Mouse (Mus musculus) MEL (cell line): ENCODE data around the gene Ltc4s. TPM values are rescaled to one million over a fixed set of nuclear protein-coding genes. Genes with fewer than 3 reads are reported as not detected.

Source experiments
- DNase-seq: peaks from one replicate; pipeline ENCODE4 v3.0.0; 2011; ENCODE audit warnings: low read depth, low spot score
- H3K27ac ChIP-seq: 2 replicates; pipeline ENCODE4 v1.5.1; 2012; ENCODE audit warnings: low read depth, mild to moderate bottlenecking, control low read depth, low read length, moderate library complexity; ENCODE audit not compliant: control insufficient read depth
- H3K27me3 ChIP-seq, 2 experiments: fragments of 150-350 bp in 1 of 2; sonication (generic) in 1 of 2; 2 replicates each; pipeline ENCODE4 v1.6.1; 2012; ENCODE audit warnings: low read length in 2 of 2, mild to moderate bottlenecking in 2 of 2, improper control_type of control experiment in 1 of 2, moderate library complexity in 1 of 2; ENCODE audit not compliant: insufficient read depth in 2 of 2, control insufficient read depth in 1 of 2
- H3K36me3 ChIP-seq, 2 experiments: 2 replicates each; pipeline ENCODE4 v1.6.1; 2012 to 2014; ENCODE audit warnings: low read length in 2 of 2, improper control_type of control experiment in 1 of 2, inconsistent platforms in 1 of 2, mild to moderate bottlenecking in 1 of 2; ENCODE audit not compliant: insufficient read depth in 2 of 2, control insufficient read depth in 1 of 2
- H3K4me1 ChIP-seq, 2 experiments: fragments of 150-350 bp in 1 of 2; sonication (generic) in 1 of 2; 2 replicates each; pipeline ENCODE4 v1.6.1; 2012; ENCODE audit warnings: low read length in 2 of 2, improper control_type of control experiment in 1 of 2, mild to moderate bottlenecking in 1 of 2; ENCODE audit not compliant: insufficient read depth in 2 of 2, control insufficient read depth in 1 of 2
- H3K4me3 ChIP-seq, 2 experiments: fragments of 150-350 bp in 1 of 2; sonication (generic) in 1 of 2; 2 replicates each; pipeline ENCODE4 v1.5.1; 2012; ENCODE audit warnings: low read depth in 2 of 2, low read length in 2 of 2, mild to moderate bottlenecking in 2 of 2, moderate library complexity in 2 of 2, control low read depth in 1 of 2, improper control_type of control experiment in 1 of 2; ENCODE audit not compliant: control insufficient read depth in 1 of 2, insufficient read depth in 1 of 2
- H3K79me2 ChIP-seq: 2 replicates; pipeline ENCODE4 v1.6.1; 2012; ENCODE audit warnings: mild to moderate bottlenecking, low read length, moderate library complexity; ENCODE audit not compliant: control insufficient read depth, poor library complexity, insufficient read depth
- H3K9ac ChIP-seq: 2 replicates; pipeline ENCODE4 v1.6.1; 2012; ENCODE audit warnings: low read depth, mild to moderate bottlenecking, control low read depth, low read length, moderate library complexity; ENCODE audit not compliant: control insufficient read depth, poor library complexity, severe bottlenecking
- H3K9me3 ChIP-seq: fragments of 150-350 bp; sonication (generic); replicated peaks from 2 replicates; pipeline ENCODE4 v1.6.1; 2012; ENCODE audit warnings: mild to moderate bottlenecking, low read length, improper control_type of control experiment, moderate library complexity; ENCODE audit not compliant: insufficient read depth
- BHLHE40 ChIP-seq: IDR thresholded peaks from 2 replicates; pipeline ENCODE4 v1.6.1; 2012; ENCODE audit warnings: low read depth, mild to moderate bottlenecking, inconsistent platforms, low read length, improper control_type of control experiment, borderline replicate concordance
- CHD1 ChIP-seq: IDR thresholded peaks from 2 replicates; pipeline ENCODE4 v1.6.1; 2012; ENCODE audit warnings: low read depth, mild to moderate bottlenecking, inconsistent platforms, low read length, improper control_type of control experiment
- CHD2 ChIP-seq: IDR thresholded peaks from 2 replicates; pipeline ENCODE4 v1.6.1; 2011; ENCODE audit warnings: low read length, improper control_type of control experiment
- CTCF ChIP-seq, 3 experiments: IDR thresholded peaks in 2 of 3; conservative IDR thresholded peaks in 1 of 3; 2 replicates each; pipeline ENCODE4 v1.5.1; 2011 to 2012; ENCODE audit warnings: low read length in 3 of 3, low read depth in 2 of 3, mild to moderate bottlenecking in 2 of 3, improper control_type of control experiment in 1 of 3, inconsistent platforms in 1 of 3, mixed read lengths in 1 of 3, moderate library complexity in 1 of 3; ENCODE audit not compliant: control insufficient read depth in 1 of 3, insufficient read depth in 1 of 3, poor library complexity in 1 of 3, severe bottlenecking in 1 of 3
- E2F4 ChIP-seq: IDR thresholded peaks from 2 replicates; pipeline ENCODE4 v1.6.1; 2011; ENCODE audit warnings: low read depth, low read length, improper control_type of control experiment, borderline replicate concordance
- ELF1 ChIP-seq: IDR thresholded peaks from 2 replicates; pipeline ENCODE4 v1.6.1; 2014; ENCODE audit warnings: low read depth, mild to moderate bottlenecking, inconsistent platforms, low read length, improper control_type of control experiment, moderate library complexity
- EP300 ChIP-seq, 2 experiments: IDR thresholded peaks; 2 replicates each; pipeline ENCODE4 v1.6.1; 2011; ENCODE audit warnings: improper control_type of control experiment in 2 of 2, low read length in 2 of 2, low read depth in 1 of 2, mild to moderate bottlenecking in 1 of 2
- ETS1 ChIP-seq: IDR thresholded peaks from 2 replicates; pipeline ENCODE4 v1.6.1; 2012; ENCODE audit warnings: low read depth, mild to moderate bottlenecking, inconsistent platforms, low read length, improper control_type of control experiment, moderate library complexity
- GATA1 ChIP-seq: IDR thresholded peaks from 2 replicates; pipeline ENCODE4 v1.6.1; 2011; ENCODE audit warnings: low read depth, low read length, improper control_type of control experiment
- HCFC1 ChIP-seq: IDR thresholded peaks from 2 replicates; pipeline ENCODE4 v1.6.1; 2012; ENCODE audit warnings: low read depth, mild to moderate bottlenecking, inconsistent platforms, low read length, improper control_type of control experiment, moderate library complexity
- JUND ChIP-seq: IDR thresholded peaks from 2 replicates; pipeline ENCODE4 v1.6.1; 2011; ENCODE audit warnings: low read depth, mild to moderate bottlenecking, improper control_type of control experiment, low read length
- KAT2A ChIP-seq: conservative IDR thresholded peaks from 2 replicates; pipeline ENCODE4 v1.6.1; 2012; ENCODE audit warnings: low read depth, low read length, improper control_type of control experiment, inconsistent platforms
- MAZ ChIP-seq: IDR thresholded peaks from 2 replicates; pipeline ENCODE4 v1.6.1; 2012; ENCODE audit warnings: low read depth, mild to moderate bottlenecking, inconsistent platforms, low read length, improper control_type of control experiment
- MYB ChIP-seq: IDR thresholded peaks from 2 replicates; pipeline ENCODE4 v1.6.1; 2011; ENCODE audit warnings: mild to moderate bottlenecking, low read depth, low read length, improper control_type of control experiment
- MYC ChIP-seq: IDR thresholded peaks from 2 replicates; pipeline ENCODE4 v1.6.1; 2011; ENCODE audit warnings: low read depth, mild to moderate bottlenecking, low read length, improper control_type of control experiment, moderate library complexity
- NELFE ChIP-seq: IDR thresholded peaks from 2 replicates; pipeline ENCODE4 v1.6.1; 2011; ENCODE audit warnings: low read depth, low read length, improper control_type of control experiment
- NRF1 ChIP-seq: IDR thresholded peaks from 2 replicates; pipeline ENCODE4 v1.6.1; 2014; ENCODE audit warnings: low read depth, mild to moderate bottlenecking, inconsistent platforms, low read length, improper control_type of control experiment, moderate library complexity; ENCODE audit not compliant: poor library complexity, insufficient read depth, severe bottlenecking
- POLR2A ChIP-seq, 2 experiments: IDR thresholded peaks; 2 replicates each; pipeline ENCODE4 v1.6.1; 2011 to 2012; ENCODE audit warnings: low read length in 2 of 2, mild to moderate bottlenecking in 2 of 2, control low read depth in 1 of 2, improper control_type of control experiment in 1 of 2, low read depth in 1 of 2, moderate library complexity in 1 of 2; ENCODE audit not compliant: control insufficient read depth in 1 of 2, insufficient read depth in 1 of 2, poor library complexity in 1 of 2
- POLR2AphosphoS2 ChIP-seq: IDR thresholded peaks from 2 replicates; pipeline ENCODE4 v1.6.1; 2011; ENCODE audit warnings: low read length, improper control_type of control experiment
- POLR2AphosphoS5 ChIP-seq: IDR thresholded peaks from 2 replicates; pipeline ENCODE4 v1.6.1; 2012; ENCODE audit warnings: low read depth, borderline replicate concordance, mild to moderate bottlenecking, inconsistent platforms, low read length, moderate library complexity, mixed read lengths
- RAD21 ChIP-seq: IDR thresholded peaks from 2 replicates; pipeline ENCODE4 v1.6.1; 2011; ENCODE audit warnings: mild to moderate bottlenecking, low read depth, low read length, improper control_type of control experiment
- RCOR1 ChIP-seq: IDR thresholded peaks from 2 replicates; pipeline ENCODE4 v1.6.1; 2012; ENCODE audit warnings: low read depth, mild to moderate bottlenecking, inconsistent platforms, low read length, improper control_type of control experiment
- SIN3A ChIP-seq: IDR thresholded peaks from 2 replicates; pipeline ENCODE4 v1.6.1; 2012; ENCODE audit warnings: low read length, improper control_type of control experiment, inconsistent platforms
- SMC3 ChIP-seq: IDR thresholded peaks from 2 replicates; pipeline ENCODE4 v1.6.1; 2011; ENCODE audit warnings: low read depth, low read length, improper control_type of control experiment
- TAL1 ChIP-seq: IDR thresholded peaks from 2 replicates; pipeline ENCODE4 v1.6.1; 2012; ENCODE audit warnings: mild to moderate bottlenecking, inconsistent platforms, low read length, moderate library complexity, mixed read lengths
- TBP ChIP-seq: IDR thresholded peaks from 2 replicates; pipeline ENCODE4 v1.8.0; 2011; ENCODE audit warnings: low read depth, low read length, improper control_type of control experiment
- TCF12 ChIP-seq: IDR thresholded peaks from 2 replicates; pipeline ENCODE4 v1.6.1; 2014; ENCODE audit warnings: low read depth, mild to moderate bottlenecking, inconsistent platforms, low read length, improper control_type of control experiment, moderate library complexity
- USF1 ChIP-seq: IDR thresholded peaks from 2 replicates; pipeline ENCODE4 v1.6.1; 2014; ENCODE audit warnings: low read depth, mild to moderate bottlenecking, inconsistent platforms, low read length, improper control_type of control experiment, moderate library complexity
- USF2 ChIP-seq, 2 experiments: IDR thresholded peaks; 2 replicates each; pipeline ENCODE4 v1.6.1; 2011 to 2012; ENCODE audit warnings: improper control_type of control experiment in 2 of 2, low read length in 2 of 2, borderline replicate concordance in 1 of 2, inconsistent platforms in 1 of 2, low read depth in 1 of 2, mild to moderate bottlenecking in 1 of 2; ENCODE audit not compliant: insufficient read depth in 1 of 2
- ZKSCAN1 ChIP-seq: IDR thresholded peaks from 2 replicates; pipeline ENCODE4 v1.6.1; 2012; ENCODE audit warnings: low read depth, mild to moderate bottlenecking, inconsistent platforms, low read length, improper control_type of control experiment, moderate library complexity
- polyA plus RNA-seq, 2 experiments: library from polyadenylated mRNA; stranded (reverse) in 1 of 2; unstranded in 1 of 2; fragments of >175 nt in 1 of 2; fragments of >200 nt in 1 of 2; gene quantifications; 2 replicates each; pipeline versions ENCODE4 v1.2.1 to v1.2.4; 2012; ENCODE audit warnings: low replicate concordance in 2 of 2, low read depth in 1 of 2; ENCODE audit not compliant: insufficient read length in 2 of 2, insufficient read depth in 1 of 2, missing spikeins in 1 of 2
- total RNA-seq: library from RNA; depleted of rRNA; stranded (reverse); fragments of 300-350 nt; gene quantifications from 2 replicates; pipeline ENCODE4 v1.2.3, GENCODE M21; 2012

Gene Ltc4s
- total and polyA plus RNA-seq, 3 experiments: 3.1 to 3.4 TPM; not detected in 1

DNA sequence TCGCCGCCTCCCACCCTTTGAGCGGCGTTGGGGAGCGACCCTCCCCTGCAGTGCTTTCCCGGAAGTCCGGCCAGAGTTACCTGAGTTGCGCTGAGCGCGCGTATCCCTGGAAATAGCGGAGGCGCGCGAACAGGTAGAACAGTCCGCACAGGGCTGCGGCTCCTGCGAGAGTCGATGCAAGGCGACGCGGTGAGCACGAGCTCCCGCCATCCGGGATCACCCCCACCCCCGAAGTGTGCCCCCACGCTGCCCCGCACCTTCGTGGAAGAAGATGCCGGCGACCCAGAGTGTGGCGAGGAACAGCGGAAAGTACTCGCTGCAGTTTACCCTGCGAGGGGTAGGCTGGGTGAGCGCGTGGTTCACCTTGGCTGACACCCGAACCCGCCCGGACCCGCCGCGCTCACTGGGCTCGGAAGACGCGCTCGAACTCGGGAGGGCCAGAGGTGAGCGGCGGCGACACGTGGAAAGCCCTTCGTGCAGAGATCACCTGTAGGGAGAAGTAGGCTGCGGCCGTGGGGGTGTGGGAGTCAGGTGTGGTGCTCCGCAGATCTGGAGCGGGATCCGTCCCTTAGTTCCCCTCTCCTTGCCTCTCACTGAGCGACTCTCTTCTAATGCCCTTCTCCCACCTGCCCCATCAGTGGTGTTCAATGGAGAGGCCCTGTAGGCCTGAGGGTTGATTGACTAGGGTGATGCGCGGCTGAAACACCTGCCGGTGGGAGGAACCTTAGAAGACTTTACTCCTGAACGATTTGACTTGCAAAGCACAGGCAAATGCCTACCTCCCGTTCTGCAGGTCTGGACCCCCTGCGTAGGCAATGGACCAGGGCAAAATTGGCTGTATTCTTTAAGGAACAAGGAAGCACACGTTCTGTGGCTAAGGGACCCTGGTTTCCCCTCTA is 1.2 kb downstream of the Ltc4s start (continued):
- no peak for TF ChIP-seq BHLHE40
- peak; percentile 83 for TF ChIP-seq ELF1
- no peak for TF ChIP-seq E2F4
- no peak for TF ChIP-seq ETS1
- no peak for TF ChIP-seq RAD21
- TF ChIP-seq HCFC1: no peak
- peak; percentile 57 for TF ChIP-seq SIN3A
- TF ChIP-seq MYC: 0 out of 2 replicates have a peak, but pooled peaks have one; percentile 41
- TF ChIP-seq JUND: no peak
- no peak for TF ChIP-seq TBP
- TF ChIP-seq RCOR1: no peak
- TF ChIP-seq TCF12: no peak
- TF ChIP-seq MAZ: 0 out of 2 replicates have a peak, but pooled peaks have one; percentile 33
- TF ChIP-seq POLR2AphosphoS5: no peak
- TF ChIP-seq NRF1: no peak
- TF ChIP-seq ZKSCAN1: no peak
- no peak for TF ChIP-seq USF1
- no peak for TF ChIP-seq CTCF (IDR thresholded peaks at IDR 0.05 in 2 of 3, conservative IDR thresholded peaks at IDR 0.05 in 1 of 3; ENCODE audit: control insufficient read depth in 1 of 3, insufficient read depth in 1 of 3, low read depth in 2 of 3, low read length in 3 of 3, poor library complexity in 1 of 3, severe bottlenecking in 1 of 3)
- no peak for TF ChIP-seq MYB
- no peak for TF ChIP-seq GATA1
- TF ChIP-seq EP300 (IDR thresholded peaks at IDR 0.05; ENCODE audit: low read depth in 1 of 2, low read length in 2 of 2): no peak

DNA sequence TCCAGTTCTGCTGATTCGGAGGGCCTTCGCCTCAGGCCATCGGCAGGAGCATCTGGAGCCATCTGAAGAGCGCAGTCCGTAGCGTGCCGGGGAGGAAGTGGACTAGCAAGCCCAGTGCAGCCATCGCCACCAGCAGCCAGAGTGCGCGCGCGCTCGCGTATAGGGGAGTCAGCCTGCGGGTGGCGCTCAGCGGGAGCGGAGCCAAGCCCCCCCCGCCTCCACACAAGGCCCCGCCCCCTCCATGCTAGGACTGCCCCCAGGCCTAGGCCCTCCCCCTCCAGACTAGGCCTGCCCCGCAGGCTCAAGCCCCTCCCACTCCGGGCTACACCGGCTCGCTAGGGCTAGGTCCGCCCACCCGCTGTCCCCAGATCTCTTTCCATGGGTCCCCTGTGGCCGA is 1.9 kb downstream of the Ltc4s start:
- Histone ChIP-seq H3K36me3 (peaks cover 4 to 7% of the 10 kb centered on the region in 2 experiments; a peak in 3 of 4 replicates), H3K27ac (no peak overlapping the region), H3K79me2 (no peaks in the 10 kb centered on the region; the same call in 1 of the 2 replicates), H3K27me3 (no peaks in the 10 kb centered on the region), H3K4me3 (peak overlapping the region; percentile 80 to 95), H3K4me1 (peaks cover 3 to 19% of the 10 kb centered on the region in 2 experiments; a peak in 3 of 4 replicates), H3K9me3 (no peaks in the 10 kb centered on the region), H3K9ac (peak overlapping the region; percentile 73)
- DNase-seq: peak; percentile 97
- TF ChIP-seq E2F4: no peak
- TF ChIP-seq CHD1: no peak
- TF ChIP-seq USF1: no peak
- no peak for TF ChIP-seq KAT2A
- TF ChIP-seq ZKSCAN1: no peak
- no peak for TF ChIP-seq CHD2
- no peak for TF ChIP-seq USF2 (IDR thresholded peaks at IDR 0.05; ENCODE audit: borderline replicate concordance in 1 of 2, insufficient read depth in 1 of 2, low read depth in 1 of 2, low read length in 2 of 2)
- TF ChIP-seq NELFE: peak; percentile 9; the same call in 1 of the 2 replicates
- TF ChIP-seq POLR2A (IDR thresholded peaks at IDR 0.05; ENCODE audit: control insufficient read depth in 1 of 2, insufficient read depth in 1 of 2, low read depth in 1 of 2, low read length in 2 of 2, poor library complexity in 1 of 2): peak in 1 of 2 experiments; percentile 48; a peak in 3 of 4 replicates
- TF ChIP-seq RCOR1: no peak
- TF ChIP-seq MAZ: peak; percentile 95
- TF ChIP-seq SMC3: peak; percentile 42
- no peak for TF ChIP-seq MYC
- no peak for TF ChIP-seq MYB
- no peak for TF ChIP-seq BHLHE40
- TF ChIP-seq JUND: no peak
- TF ChIP-seq POLR2AphosphoS2: peak; percentile 74
- no peak for TF ChIP-seq HCFC1
- 0 out of 2 replicates have a peak, but pooled peaks have one; percentile 2 for TF ChIP-seq TBP
- TF ChIP-seq TAL1: no peak
- TF ChIP-seq NRF1: peak; percentile 62
- TF ChIP-seq CTCF (IDR thresholded peaks at IDR 0.05 in 2 of 3, conservative IDR thresholded peaks at IDR 0.05 in 1 of 3; ENCODE audit: control insufficient read depth in 1 of 3, insufficient read depth in 1 of 3, low read depth in 2 of 3, low read length in 3 of 3, poor library complexity in 1 of 3, severe bottlenecking in 1 of 3): peak in 2 of 3 experiments; percentile 52 to 66; a peak in 4 of 6 replicates
- no peak for TF ChIP-seq TCF12
